Mouse (Mus musculus) brain, embryonic 14.5 days (tissue): ENCODE measurements at regions not wholly inside any gene's neighbourhood (a gene's known extent, or its start where the extent isn't known, plus 50 kb on each side); places are given as distances from the start of the nearest gene placed in this dataset.

Experiments
- DNase-seq: peaks from one replicate; pipeline ENCODE4 v3.0.0-alpha.2; 2011; ENCODE audit warnings: low read depth
- CTCF ChIP-seq: fragments of 200-500 bp; IDR thresholded peaks from 2 replicates; pipeline ENCODE4 v1.5.1; 2012; ENCODE audit warnings: inconsistent platforms, mild to moderate bottlenecking, moderate library complexity, borderline replicate concordance; ENCODE audit not compliant: insufficient read depth, insufficient read length; ENCODE audit errors: extremely low read depth
- POLR2A ChIP-seq: fragments of 200-500 bp; IDR thresholded peaks from 2 replicates; pipeline ENCODE4 v1.6.1; 2012; ENCODE audit warnings: mild to moderate bottlenecking, inconsistent platforms, borderline replicate concordance; ENCODE audit not compliant: poor library complexity, insufficient read depth, insufficient read length, severe bottlenecking; ENCODE audit errors: extremely low read depth

GRCm38 (mm10) chr2:171766193-171766930 is 276.9 kb downstream of the Cbln4 start:
- DNase-seq: peak; percentile 62
- TF ChIP-seq POLR2A (no peak), CTCF (no peak)

- no peak for TF ChIP-seq CTCF
- no peak for TF ChIP-seq POLR2A
- DNase-seq: no peak
Observed at GRCm38 (mm10) chr2:171765071-171765470, 278.2 kb downstream of the Cbln4 start.

GRCm38 (mm10) chr2:171753502-171753901 is 289.8 kb downstream of the Cbln4 start:
- DNase-seq: no peak

GRCm38 (mm10) chr2:171747162-171747561 is 296.1 kb downstream of the Cbln4 start:
- no peak for DNase-seq
- no peak for TF ChIP-seq CTCF
- TF ChIP-seq POLR2A: no peak

More at GRCm38 (mm10) chr2:171753502-171753901, 289.8 kb downstream of the Cbln4 start:
- no peak for TF ChIP-seq POLR2A
- TF ChIP-seq CTCF: no peak

- DNase-seq: no peak
- TF ChIP-seq CTCF (no peak), POLR2A (no peak)
Observed at GRCm38 (mm10) chr2:171743111-171743510, 300.2 kb downstream of the Cbln4 start.

- DNase-seq: no peak
- TF ChIP-seq POLR2A (no peak), CTCF (no peak)
Observed at GRCm38 (mm10) chr2:171742706-171743105, 300.6 kb downstream of the Cbln4 start.

GRCm38 (mm10) chr2:171737761-171738160 is 305.5 kb downstream of the Cbln4 start:
- TF ChIP-seq POLR2A (no peak), CTCF (no peak)
- no peak for DNase-seq

- no peak for DNase-seq
- TF ChIP-seq CTCF (no peak), POLR2A (no peak)
Observed at GRCm38 (mm10) chr2:171735061-171735490, 308.2 kb downstream of the Cbln4 start.

- TF ChIP-seq CTCF (no peak), POLR2A (no peak)
- DNase-seq: no peak
Observed at GRCm38 (mm10) chr2:171734634-171734987, 308.7 kb downstream of the Cbln4 start.

GRCm38 (mm10) chr2:171733965-171734633 is 309.2 kb downstream of the Cbln4 start:
- no peak for TF ChIP-seq POLR2A
- no peak for TF ChIP-seq CTCF
- DNase-seq: no peak

- no peak for TF ChIP-seq POLR2A
- no peak for TF ChIP-seq CTCF
Observed at GRCm38 (mm10) chr2:171719269-171719668, 324.0 kb downstream of the Cbln4 start.

GRCm38 (mm10) chr2:171718855-171719254 is 324.4 kb downstream of the Cbln4 start:
- DNase-seq: no peak
- no peak for TF ChIP-seq POLR2A
- no peak for TF ChIP-seq CTCF

More at GRCm38 (mm10) chr2:171719269-171719668, 324.0 kb downstream of the Cbln4 start:
- no peak for DNase-seq
